Mouse (Mus musculus): Measurements from ENCODE around the gene Epha6. TPM values are rescaled to one million over a fixed set of nuclear protein-coding genes. Genes with fewer than 3 reads are reported as not detected.

The Epha6 gene
- polyA plus RNA-seq, 1 experiment from 2014 or later, result not detected

- H3K9me3 ChIP-seq (ENCODE audit: low read length), result no peaks in the 10 kb centered on the region
- WGBS (ENCODE audit: insufficient replicate concordance), result 76% methylated on average over 2 of the region's 2 CpGs
- no peak overlapping the region for H3K27ac ChIP-seq (ENCODE audit: low read depth)
- H3K36me3 ChIP-seq (replicated peaks; ENCODE audit: insufficient read depth, low read length), result no peaks in the 10 kb centered on the region
- ATAC-seq (no peak), DNase-seq (no peak)
- no peak overlapping the region for H3K4me3 ChIP-seq (ENCODE audit: low read depth, low read length)
- no peak for TF ChIP-seq EP300 (IDR thresholded peaks at IDR 0.05; ENCODE audit: low read depth)
- no peak for TF ChIP-seq CTCF (IDR thresholded peaks at IDR 0.05; ENCODE audit: low read depth)
- H3K4me2 ChIP-seq (ENCODE audit: low read depth, low read length), result no peak overlapping the region
- H3K27me3 ChIP-seq (ENCODE audit: insufficient read depth, low read length), result no peaks in the 10 kb centered on the region
- H3K4me1 ChIP-seq (ENCODE audit: insufficient read depth), result no peaks in the 10 kb centered on the region
- no peak overlapping the region for H3K9ac ChIP-seq (replicated peaks)
Observed at GRCm38 (mm10) chr16:59666938-59667337, 938.4 kb downstream of the Epha6 start.

GRCm38 (mm10) chr16:59643766-59644165 lies 961.6 kb downstream of the Epha6 start:
- WGBS (ENCODE audit: insufficient replicate concordance), result 71% methylated on average over 2 of the region's 2 CpGs
- H3K27me3 ChIP-seq (ENCODE audit: insufficient read depth, low read length), result no peaks in the 10 kb centered on the region
- TF ChIP-seq EP300 (IDR thresholded peaks at IDR 0.05; ENCODE audit: low read depth) (no peak), CTCF (IDR thresholded peaks at IDR 0.05; ENCODE audit: low read depth) (no peak)
- no peak overlapping the region for H3K4me3 ChIP-seq (ENCODE audit: low read depth, low read length)
- no peaks in the 10 kb centered on the region for H3K36me3 ChIP-seq (replicated peaks; ENCODE audit: insufficient read depth, low read length)
- ATAC-seq (no peak), DNase-seq (no peak)
- no peak overlapping the region for H3K4me2 ChIP-seq (ENCODE audit: low read depth, low read length)
- H3K4me1 ChIP-seq (ENCODE audit: insufficient read depth), result peaks cover under 1% of the 10 kb centered on the region
- no peaks in the 10 kb centered on the region for H3K9me3 ChIP-seq (ENCODE audit: low read length)
- H3K9ac ChIP-seq (replicated peaks), result no peak overlapping the region
- H3K27ac ChIP-seq (ENCODE audit: low read depth), result no peak overlapping the region

- H3K9ac ChIP-seq (replicated peaks), result no peak overlapping the region
- H3K36me3 ChIP-seq (replicated peaks; ENCODE audit: insufficient read depth, low read length), result no peaks in the 10 kb centered on the region
- H3K27me3 ChIP-seq (ENCODE audit: insufficient read depth, low read length), result 0 out of 2 replicates have a peak, but pooled peaks cover 2% of the 10 kb centered on the region
- 86% methylated on average over 3 of the region's 3 CpGs for WGBS (ENCODE audit: insufficient replicate concordance)
- H3K4me1 ChIP-seq (ENCODE audit: insufficient read depth), result peaks cover 5% of the 10 kb centered on the region
- TF ChIP-seq CTCF (IDR thresholded peaks at IDR 0.05; ENCODE audit: low read depth), result no peak
- TF ChIP-seq EP300 (IDR thresholded peaks at IDR 0.05; ENCODE audit: low read depth), result no peak
- H3K9me3 ChIP-seq (ENCODE audit: low read length), result no peaks in the 10 kb centered on the region
- no peak overlapping the region for H3K4me3 ChIP-seq (ENCODE audit: low read depth, low read length)
- no peak for ATAC-seq
- no peak overlapping the region for H3K27ac ChIP-seq (ENCODE audit: low read depth)
- DNase-seq, result no peak
- H3K4me2 ChIP-seq (ENCODE audit: low read depth, low read length), result no peak overlapping the region; the same call in 1 of the 2 replicates
Observed at GRCm38 (mm10) chr16:59639985-59640384, 965.3 kb downstream of the Epha6 start.

GRCm38 (mm10) chr16:59639102-59639691 lies 966.1 kb downstream of the Epha6 start, which contains the start of gene Arl6:
TSS of gene Arl6 (minus strand) at chr16:59639391.
- H3K4me1 ChIP-seq (ENCODE audit: insufficient read depth), result peaks cover 5% of the 10 kb centered on the region

GRCm38 (mm10) chr16:59634598-59634997 lies 970.7 kb downstream of the Epha6 start:
- Histone ChIP-seq H3K4me1 (ENCODE audit: insufficient read depth) (peaks cover 5% of the 10 kb centered on the region), H3K27me3 (ENCODE audit: insufficient read depth, low read length) (0 out of 2 replicates have a peak, but pooled peaks cover 2% of the 10 kb centered on the region), H3K4me3 (ENCODE audit: low read depth, low read length) (no peak overlapping the region), H3K9me3 (ENCODE audit: low read length) (no peaks in the 10 kb centered on the region), H3K36me3 (replicated peaks; ENCODE audit: insufficient read depth, low read length) (no peaks in the 10 kb centered on the region), H3K4me2 (ENCODE audit: low read depth, low read length) (no peak overlapping the region), H3K9ac (replicated peaks) (no peak overlapping the region), H3K27ac (ENCODE audit: low read depth) (no peak overlapping the region)
- DNase-seq (no peak), ATAC-seq (no peak)
- WGBS (ENCODE audit: insufficient replicate concordance), result 62% methylated on average over 2 of the region's 2 CpGs
- no peak for TF ChIP-seq CTCF (IDR thresholded peaks at IDR 0.05; ENCODE audit: low read depth)
- TF ChIP-seq EP300 (IDR thresholded peaks at IDR 0.05; ENCODE audit: low read depth), result no peak

More at GRCm38 (mm10) chr16:59639102-59639691, 966.1 kb downstream of the Epha6 start, which contains the start of gene Arl6:
- no peak for TF ChIP-seq EP300 (IDR thresholded peaks at IDR 0.05; ENCODE audit: low read depth)
- TF ChIP-seq CTCF (IDR thresholded peaks at IDR 0.05; ENCODE audit: low read depth), result no peak
- H3K4me3 ChIP-seq (ENCODE audit: low read depth, low read length), result peak within 1 kb of the TSS; percentile 54
- H3K36me3 ChIP-seq (replicated peaks; ENCODE audit: insufficient read depth, low read length), result no peaks in the 10 kb centered on the region
- H3K9me3 ChIP-seq (ENCODE audit: low read length), result no peaks in the 10 kb centered on the region
- peak; percentile 99 for ATAC-seq
- H3K4me2 ChIP-seq (ENCODE audit: low read depth, low read length), result peak within 1 kb of the TSS; percentile 83
- under 1% methylated on average over 46 of the region's 46 CpGs for WGBS (ENCODE audit: insufficient replicate concordance)
- peak; percentile 92 for DNase-seq
- peak within 1 kb of the TSS; percentile 73 for H3K27ac ChIP-seq (ENCODE audit: low read depth)
- H3K27me3 ChIP-seq (ENCODE audit: insufficient read depth, low read length), result 0 out of 2 replicates have a peak, but pooled peaks cover 2% of the 10 kb centered on the region
- peak within 1 kb of the TSS; percentile 63 for H3K9ac ChIP-seq (replicated peaks)

GRCm38 (mm10) chr16:59621554-59621953 lies 983.8 kb downstream of the Epha6 start:
- Histone ChIP-seq H3K36me3 (replicated peaks; ENCODE audit: insufficient read depth, low read length) (no peaks in the 10 kb centered on the region), H3K27me3 (ENCODE audit: insufficient read depth, low read length) (no peaks in the 10 kb centered on the region), H3K4me1 (ENCODE audit: insufficient read depth) (no peaks in the 10 kb centered on the region), H3K9ac (replicated peaks) (no peak overlapping the region), H3K27ac (ENCODE audit: low read depth) (no peak overlapping the region), H3K4me3 (ENCODE audit: low read depth, low read length) (no peak overlapping the region), H3K9me3 (ENCODE audit: low read length) (no peaks in the 10 kb centered on the region), H3K4me2 (ENCODE audit: low read depth, low read length) (no peak overlapping the region)
- no peak for TF ChIP-seq EP300 (IDR thresholded peaks at IDR 0.05; ENCODE audit: low read depth)
- TF ChIP-seq CTCF (IDR thresholded peaks at IDR 0.05; ENCODE audit: low read depth), result no peak
- ATAC-seq (no peak), DNase-seq (no peak)
- WGBS (ENCODE audit: insufficient replicate concordance), result 95% methylated on average over 2 of the region's 2 CpGs
